Mouse (Mus musculus) heart, postnatal 0 days (tissue): ENCODE data around the gene Cass4.

Source experiments
- CTCF ChIP-seq: IDR thresholded peaks from 2 replicates; pipeline ENCODE4 v1.5.1; 2016; ENCODE audit warnings: antibody characterized with exemption, control low read depth, low read depth
- EP300 ChIP-seq: IDR thresholded peaks from 2 replicates; pipeline ENCODE4 v1.6.1; 2016; ENCODE audit warnings: antibody characterized with exemption, low read depth

- TF ChIP-seq CTCF (no peak), EP300 (no peak)
Measured at GRCm38 (mm10) chr2:172437371-172437952, 43.9 kb downstream of the Cass4 start.
